ENCODE assay signal across 23 mouse cellular contexts in the genomic region with DNA sequence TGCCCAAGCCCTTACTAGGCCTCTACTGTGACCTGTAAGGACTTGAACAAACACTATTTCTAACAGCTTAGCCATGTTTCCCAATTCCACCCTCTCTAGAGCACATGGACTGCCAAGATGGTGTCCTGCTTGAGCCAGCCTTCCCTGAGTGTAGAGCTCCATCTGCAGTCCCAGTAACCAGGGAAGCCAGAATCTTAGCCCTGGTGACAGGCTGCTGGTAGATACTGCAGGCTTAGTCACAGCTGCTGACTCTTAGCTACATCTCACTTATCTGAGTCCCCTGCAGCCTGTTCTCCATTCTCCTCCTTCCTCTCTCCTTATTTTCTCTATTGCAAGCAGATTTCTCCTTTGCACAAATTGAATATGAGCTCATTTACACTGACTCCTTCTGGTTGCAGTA.
"Had no signal": no experiment of that assay in that cellular context is flagged by ENCODE, and none has a peak within 500 bp of the region (broad histone marks: within the 10 kb centered on the region; RNA-seq: fewer than 3 reads in every experiment).

No protein-coding gene starts in this region.

- H3K9me3 ChIP-seq: kidney, embryonic 15.5 days; limb, embryonic 10.5 days; limb, embryonic 13.5 days; liver, embryonic 12.5 days; liver, embryonic 15.5 days; megakaryocyte, embryonic 14.5 days; midbrain, embryonic 10.5 days; midbrain, embryonic 13.5 days; neural tube, embryonic 13.5 days; stomach, embryonic 15.5 days had no signal

- H3K36me3 ChIP-seq: kidney, embryonic 15.5 days; limb, embryonic 10.5 days; limb, embryonic 13.5 days; liver, embryonic 12.5 days; liver, embryonic 15.5 days; midbrain, embryonic 10.5 days; midbrain, embryonic 13.5 days; neural tube, embryonic 13.5 days; stomach, embryonic 15.5 days had no signal

- H3K4me3 ChIP-seq: kidney, embryonic 15.5 days; limb, embryonic 10.5 days; limb, embryonic 13.5 days; liver, embryonic 12.5 days; liver, embryonic 15.5 days; megakaryocyte, embryonic 14.5 days; midbrain, embryonic 10.5 days; midbrain, embryonic 13.5 days; myocyte; neural tube, embryonic 13.5 days; stomach, embryonic 15.5 days had no signal

- H3K27me3 ChIP-seq: kidney, embryonic 15.5 days; limb, embryonic 13.5 days; liver, embryonic 12.5 days; liver, embryonic 15.5 days; megakaryocyte, embryonic 14.5 days; midbrain, embryonic 13.5 days; neural tube, embryonic 13.5 days; stomach, embryonic 15.5 days had no signal

- DNase-seq: kidney, adult 11 months; kidney, adult 8-10 months; kidney, postnatal 10 days; kidney, postnatal 36 days; liver; lung, embryonic 14.5 days; lung, postnatal 10 days; retina, postnatal 1 day; right cerebral cortex, postnatal 25 days; spleen, adult 18-20 months; thymus, postnatal 25 days had no signal

- ATAC-seq: liver, embryonic 12.5 days; midbrain, embryonic 13.5 days; midbrain, embryonic 16.5 days had no signal

- H3K27ac ChIP-seq: kidney, embryonic 15.5 days; limb, embryonic 10.5 days; limb, embryonic 13.5 days; liver, embryonic 12.5 days; liver, embryonic 15.5 days; midbrain, embryonic 10.5 days; midbrain, embryonic 13.5 days; neural tube, embryonic 13.5 days; stomach, embryonic 15.5 days had no signal

- H3K9ac ChIP-seq: kidney, embryonic 15.5 days; limb, embryonic 13.5 days; liver, embryonic 12.5 days; liver, embryonic 15.5 days; lung, embryonic 14.5 days; midbrain, embryonic 13.5 days; neural tube, embryonic 13.5 days; stomach, embryonic 15.5 days had no signal

- H3K4me1 ChIP-seq: kidney, embryonic 15.5 days; limb, embryonic 10.5 days; limb, embryonic 13.5 days; liver, embryonic 12.5 days; liver, embryonic 15.5 days; megakaryocyte, embryonic 14.5 days; midbrain, embryonic 13.5 days; neural tube, embryonic 13.5 days; stomach, embryonic 15.5 days had no signal

- H3K4me2 ChIP-seq: kidney, embryonic 15.5 days; limb, embryonic 13.5 days; liver, embryonic 12.5 days; liver, embryonic 15.5 days; lung, embryonic 14.5 days; midbrain, embryonic 13.5 days; neural tube, embryonic 13.5 days; stomach, embryonic 15.5 days had no signal
